Mouse (Mus musculus) testis, adult 10 weeks (tissue): ENCODE results near the gene Gm6370. TPM values are rescaled to one million over a fixed set of nuclear protein-coding genes. Genes with fewer than 3 reads are reported as not detected.

Experiments
- polyA plus RNA-seq: library from polyadenylated mRNA; stranded (reverse); fragments of 350-450 nt; fragmentation: Illumina TruSeq; extraction: RNeasy Lipid Tissue Mini Kit (QIAGEN cat#74804); gene quantifications from one replicate; pipeline ENCODE4 v1.2.3, GENCODE M21; 2014; ENCODE audit warnings: low read depth, low replicate concordance

Gm6370 gene
- 13.3 TPM for polyA plus RNA-seq

DNA sequence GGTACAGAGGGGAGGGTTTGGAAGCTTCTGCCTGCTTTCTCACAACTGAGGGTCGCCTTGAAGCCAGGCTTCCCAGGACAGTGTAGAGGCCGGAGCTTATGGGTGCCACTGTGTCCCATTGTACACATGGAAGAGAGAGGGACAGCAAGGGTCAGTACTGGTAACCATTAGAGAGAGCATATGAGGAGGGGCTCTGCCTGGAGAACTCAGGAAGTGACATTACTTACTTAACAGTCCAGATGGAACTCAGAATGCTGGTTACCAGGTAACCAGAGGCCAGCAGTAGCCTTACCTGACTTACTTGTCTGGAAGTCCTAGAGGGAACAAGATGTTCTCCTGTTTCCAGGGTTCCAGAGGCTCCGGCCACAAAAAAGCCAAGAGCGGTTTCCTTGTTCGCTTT lies at the start of gene Gm6370:
Gene Gm6370, plus strand, starts transcription at position 301 of the 400 bp plus-strand sequence.

DNA sequence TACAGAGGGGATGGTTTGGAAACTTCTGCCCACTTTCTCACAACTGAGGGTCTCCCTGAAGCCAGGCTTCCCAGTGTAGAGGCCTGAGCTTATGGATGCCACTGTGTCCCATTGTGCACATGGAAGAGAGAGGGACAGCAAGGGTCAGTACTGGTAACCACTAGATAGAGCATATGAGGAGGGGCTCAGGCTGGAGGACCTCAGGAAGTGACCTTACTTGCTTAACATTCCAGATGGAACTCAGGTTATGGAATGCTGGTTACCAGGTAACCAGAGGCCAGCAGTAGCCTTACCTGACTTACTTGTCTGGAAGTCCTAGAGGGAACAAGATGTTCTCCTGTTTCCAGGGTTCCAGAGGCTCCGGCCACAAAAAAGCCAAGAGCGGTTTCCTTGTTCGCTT lies 9.5 kb upstream of the Gm6370 start, which contains the start of gene Gm6408:
Gene Gm6408, plus strand, starts transcription at position 301 of the 400 bp plus-strand sequence.

DNA sequence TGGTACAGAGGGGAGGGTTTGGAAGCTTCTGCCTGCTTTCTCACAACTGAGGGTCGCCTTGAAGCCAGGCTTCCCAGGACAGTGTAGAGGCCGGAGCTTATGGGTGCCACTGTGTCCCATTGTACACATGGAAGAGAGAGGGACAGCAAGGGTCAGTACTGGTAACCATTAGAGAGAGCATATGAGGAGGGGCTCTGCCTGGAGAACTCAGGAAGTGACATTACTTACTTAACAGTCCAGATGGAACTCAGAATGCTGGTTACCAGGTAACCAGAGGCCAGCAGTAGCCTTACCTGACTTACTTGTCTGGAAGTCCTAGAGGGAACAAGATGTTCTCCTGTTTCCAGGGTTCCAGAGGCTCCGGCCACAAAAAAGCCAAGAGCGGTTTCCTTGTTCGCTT lies 10.9 kb downstream of the Gm6370 start, which contains the start of gene 4930449I24Rik:
Gene 4930449I24Rik, plus strand, starts transcription at position 301 of the 400 bp plus-strand sequence.

DNA sequence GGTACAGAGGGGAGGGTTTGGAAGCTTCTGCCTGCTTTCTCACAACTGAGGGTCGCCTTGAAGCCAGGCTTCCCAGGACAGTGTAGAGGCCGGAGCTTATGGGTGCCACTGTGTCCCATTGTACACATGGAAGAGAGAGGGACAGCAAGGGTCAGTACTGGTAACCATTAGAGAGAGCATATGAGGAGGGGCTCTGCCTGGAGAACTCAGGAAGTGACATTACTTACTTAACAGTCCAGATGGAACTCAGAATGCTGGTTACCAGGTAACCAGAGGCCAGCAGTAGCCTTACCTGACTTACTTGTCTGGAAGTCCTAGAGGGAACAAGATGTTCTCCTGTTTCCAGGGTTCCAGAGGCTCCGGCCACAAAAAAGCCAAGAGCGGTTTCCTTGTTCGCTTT lies 22.7 kb downstream of the Gm6370 start, which contains the start of gene Gm3402:
Gene Gm3402, plus strand, starts transcription at position 301 of the 400 bp plus-strand sequence.

DNA sequence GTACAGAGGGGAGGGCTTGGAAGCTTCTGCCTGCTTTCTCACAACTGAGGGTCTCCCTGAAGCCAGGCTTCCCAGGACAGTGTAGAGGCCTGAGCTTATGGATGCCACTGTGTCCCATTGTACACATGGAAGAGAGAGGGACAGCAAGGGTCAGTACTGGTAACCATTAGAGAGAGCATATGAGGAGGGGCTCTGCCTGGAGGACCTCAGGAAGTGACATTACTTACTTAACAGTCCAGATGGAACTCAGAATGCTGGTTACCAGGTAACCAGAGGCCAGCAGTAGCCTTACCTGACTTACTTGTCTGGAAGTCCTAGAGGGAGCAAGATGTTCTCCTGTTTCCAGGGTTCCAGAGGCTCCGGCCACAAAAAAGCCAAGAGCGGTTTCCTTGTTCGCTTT lies 34.3 kb downstream of the Gm6370 start, which contains the start of gene Gm3404:
Gene Gm3404, plus strand, starts transcription at position 301 of the 400 bp plus-strand sequence.

DNA sequence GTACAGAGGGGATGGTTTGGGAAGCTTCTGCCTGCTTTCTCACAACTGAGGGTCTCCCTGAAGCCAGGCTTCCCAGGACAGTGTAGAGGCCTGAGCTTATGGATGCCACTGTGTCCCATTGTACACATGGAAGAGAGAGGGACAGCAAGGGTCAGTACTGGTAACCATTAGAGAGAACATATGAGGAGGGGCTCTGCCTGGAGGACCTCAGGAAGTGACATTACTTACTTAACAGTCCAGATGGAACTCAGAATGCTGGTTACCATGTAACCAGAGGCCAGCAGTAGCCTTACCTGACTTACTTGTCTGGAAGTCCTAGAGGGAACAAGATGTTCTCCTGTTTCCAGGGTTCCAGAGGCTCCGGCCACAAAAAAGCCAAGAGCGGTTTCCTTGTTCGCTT lies 46.2 kb downstream of the Gm6370 start, which contains the start of gene Gm3409:
Gene Gm3409, plus strand, starts transcription at position 301 of the 400 bp plus-strand sequence.

Other genes with a start within 250 kb of the Gm6370 start
- gene Wasf3, start 106.4 kb upstream of the Gm6370 start, polyA plus RNA-seq = 7.1 TPM
- gene Gm6408, start 9.4 kb upstream of the Gm6370 start, polyA plus RNA-seq = 4.6 TPM
- 5.8 TPM for gene 4930449I24Rik, start 11.0 kb downstream of the Gm6370 start, polyA plus RNA-seq
- gene Gm3402, start 22.8 kb downstream of the Gm6370 start, polyA plus RNA-seq = 9.3 TPM
- gene Gm3404, start 34.4 kb downstream of the Gm6370 start, polyA plus RNA-seq = 8.2 TPM
- gene Gm3409, start 46.3 kb downstream of the Gm6370 start, polyA plus RNA-seq = 6.8 TPM
- 4.0 TPM for gene Gm3415, start 64.8 kb downstream of the Gm6370 start, polyA plus RNA-seq
- not detected for gene Gpr12, start 93.9 kb downstream of the Gm6370 start, polyA plus RNA-seq